Mouse (Mus musculus) left cerebral cortex, adult 11 months (tissue): ENCODE results near the gene Neurl1a.

Source experiments
- DNase-seq: peaks from one replicate; pipeline ENCODE4 v3.0.0; 2022; ENCODE audit warnings: low spot score

The Neurl1a gene

DNA sequence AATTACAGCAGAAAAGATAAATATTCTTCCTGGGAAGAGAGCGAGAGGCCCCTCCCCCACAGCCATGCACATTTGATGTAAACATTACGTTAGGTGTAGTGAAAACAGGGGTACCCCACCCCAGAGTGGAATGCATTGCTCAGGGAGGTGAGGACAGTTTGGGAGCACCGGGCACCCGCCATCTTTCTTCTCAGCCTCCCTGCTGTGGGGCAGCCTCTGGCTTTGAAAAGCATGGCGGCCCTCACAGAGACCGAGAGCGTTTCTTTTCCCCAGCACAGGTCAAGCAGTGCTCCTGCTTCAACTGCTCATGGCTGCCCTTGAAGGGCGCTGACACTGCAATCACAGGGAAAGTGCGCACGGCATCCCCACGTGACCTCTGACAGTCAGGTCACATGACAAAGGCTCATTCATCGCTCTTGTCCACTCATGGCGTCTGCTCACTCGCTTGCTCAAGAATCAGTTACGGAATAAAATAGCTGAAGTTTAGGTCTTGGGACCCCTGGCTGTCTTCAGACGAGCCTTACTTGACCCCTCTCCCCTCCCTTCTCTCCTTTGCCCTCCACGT lies 108.3 kb downstream of the Neurl1a start:
- DNase-seq, result no peak

DNA sequence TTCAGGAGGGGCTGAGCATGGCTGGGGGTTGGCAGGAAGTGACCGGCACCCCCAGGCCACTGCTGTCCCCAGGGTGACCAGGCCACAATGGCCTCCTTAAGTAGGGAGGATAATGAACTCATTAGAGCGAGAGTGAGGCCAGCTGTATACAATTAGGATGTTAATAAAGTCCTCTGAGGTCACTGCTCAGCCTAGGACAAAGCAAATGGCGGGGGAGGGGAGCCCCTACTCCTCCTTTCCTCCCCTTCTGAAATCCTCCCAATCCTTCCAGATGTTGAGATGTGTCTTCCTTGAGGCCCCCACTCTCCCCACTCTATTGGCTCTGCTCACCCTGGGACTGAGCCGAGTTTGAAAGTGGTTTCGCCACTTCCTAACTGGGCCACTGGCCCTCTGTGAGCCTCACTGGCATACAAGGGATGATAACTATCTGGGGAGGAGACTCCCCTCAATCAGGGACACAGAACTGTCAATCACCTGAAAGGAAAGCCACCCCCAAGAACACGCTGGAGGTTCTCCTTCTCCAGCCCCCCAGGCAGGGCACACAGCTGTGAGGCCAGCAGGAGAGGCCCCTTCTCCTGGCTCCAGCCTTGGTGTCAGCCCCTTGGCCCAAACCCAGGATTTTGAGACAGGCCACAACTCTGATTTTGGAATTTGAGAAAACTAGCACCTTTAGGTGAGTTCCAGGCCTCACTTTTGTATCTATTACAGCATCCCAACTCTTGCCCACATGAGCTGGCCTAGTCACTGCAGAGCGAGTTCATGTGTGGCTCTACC lies 112.9 kb downstream of the Neurl1a start:
- DNase-seq, result no peak

DNA sequence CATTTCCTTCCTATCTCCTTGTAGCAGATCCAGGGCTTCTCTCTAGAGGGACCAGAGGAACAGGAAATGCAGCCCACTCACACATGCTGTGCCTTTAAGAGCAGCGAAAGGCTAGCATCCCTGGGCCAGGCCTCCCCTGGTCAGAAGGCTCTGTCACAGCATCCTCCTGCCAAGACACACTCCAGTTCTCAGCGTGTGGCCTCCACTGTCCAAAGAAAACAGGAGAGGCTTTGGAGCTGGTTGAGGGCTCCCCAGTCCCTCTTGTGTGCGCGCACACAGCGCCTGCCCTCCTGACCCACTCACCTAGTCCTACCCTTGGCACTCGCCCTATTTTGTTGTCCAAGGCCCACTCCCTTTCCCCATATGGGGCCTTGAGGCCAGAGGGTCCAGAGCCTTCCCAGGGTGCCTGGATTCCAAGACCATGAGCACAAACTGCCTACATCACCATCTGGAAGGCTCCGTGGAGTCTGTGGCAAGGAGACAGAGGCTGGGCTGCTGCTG lies 113.9 kb downstream of the Neurl1a start:
- no peak for DNase-seq

DNA sequence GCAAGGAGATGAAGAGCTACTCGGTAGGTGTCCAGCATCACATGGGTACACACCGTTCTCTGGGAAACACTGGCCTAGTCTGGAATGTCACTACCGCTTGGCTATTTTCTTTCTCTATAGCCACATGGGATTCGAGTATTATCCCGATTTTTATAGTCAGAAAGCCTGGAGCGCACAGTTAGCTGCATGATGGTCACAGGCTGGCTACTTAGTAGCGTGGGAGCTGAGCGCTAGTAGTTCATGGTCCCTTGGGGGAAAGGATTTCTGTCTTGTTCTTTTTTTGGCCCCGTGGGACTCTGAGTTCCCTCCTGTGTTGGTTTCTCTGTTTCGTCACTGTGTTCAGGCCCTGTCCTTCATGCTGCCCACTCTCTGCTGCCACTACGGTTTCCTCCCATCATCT lies 119.5 kb downstream of the Neurl1a start:
- DNase-seq, result no peak

DNA sequence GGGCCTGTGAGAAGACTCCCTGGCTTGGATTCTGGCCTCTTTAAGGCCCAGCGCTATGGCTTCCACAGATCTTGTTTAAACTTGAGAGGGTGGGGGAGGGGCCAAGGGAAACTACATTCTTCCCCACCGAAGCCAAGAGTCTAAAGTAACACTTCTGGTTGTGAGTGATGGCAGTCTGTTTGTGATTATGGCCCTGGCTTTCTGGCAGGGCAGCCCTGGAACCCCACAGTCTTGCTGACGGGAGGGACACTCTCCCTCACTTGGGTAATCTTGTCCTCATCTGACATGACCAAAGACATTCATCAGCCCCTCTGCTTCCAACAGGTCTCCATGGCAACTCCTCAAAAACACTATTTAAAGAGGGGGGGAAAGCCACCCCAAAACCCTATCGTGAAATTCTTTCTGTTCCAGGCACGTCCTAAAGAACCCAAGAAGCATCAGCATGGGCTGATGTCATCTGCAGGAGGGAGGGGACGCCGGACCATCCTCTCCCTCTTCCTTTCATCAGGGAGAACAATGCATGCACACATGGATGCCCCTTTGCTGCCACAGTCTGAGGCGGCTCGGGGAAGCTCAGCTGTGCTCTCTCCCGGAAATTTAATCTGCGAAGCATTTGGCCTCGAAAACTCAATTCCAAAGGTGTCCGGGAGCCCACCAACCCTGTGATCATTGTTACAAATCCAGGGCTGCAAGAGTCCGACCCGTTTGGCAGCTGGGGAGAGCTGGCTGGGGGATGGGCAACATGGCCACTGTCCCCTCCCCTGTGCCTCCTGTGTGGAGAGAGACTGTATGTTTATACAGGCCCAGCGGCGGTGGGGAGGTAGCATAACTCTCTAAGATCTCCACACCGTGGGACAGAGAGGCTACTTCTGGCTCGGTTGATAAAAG lies 122.9 kb downstream of the Neurl1a start:
- no peak for DNase-seq

DNA sequence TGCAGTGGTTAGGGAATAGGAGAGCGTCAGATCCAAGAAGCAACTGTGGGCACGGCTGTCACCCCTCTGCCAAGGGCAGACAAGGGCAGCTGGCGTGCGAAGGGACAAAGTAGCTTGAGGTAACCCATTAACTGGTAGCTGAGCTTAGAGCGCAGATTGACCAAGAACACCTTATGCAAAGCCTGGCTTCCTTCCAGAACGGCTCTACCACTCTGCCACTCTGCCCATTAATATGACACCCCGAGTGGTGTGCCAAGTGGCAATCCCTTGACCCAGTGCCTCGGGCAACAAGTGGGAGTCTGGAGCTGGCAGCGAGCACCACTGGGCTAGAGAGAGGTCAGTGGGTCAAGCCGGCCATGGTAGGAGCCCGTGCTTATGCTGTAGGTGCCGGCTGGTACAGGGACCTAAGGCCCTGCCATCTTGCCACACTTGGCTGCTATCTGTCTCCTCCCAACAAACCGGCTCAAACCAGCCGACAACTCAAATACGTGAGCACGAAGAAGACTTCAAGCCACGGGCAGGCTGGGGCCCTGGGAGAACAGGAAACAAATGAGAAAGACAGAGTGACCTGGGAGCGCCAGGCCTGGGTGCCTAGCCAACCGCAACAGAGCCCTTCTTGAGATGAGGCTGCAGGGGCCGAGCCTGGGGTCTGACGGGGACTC lies 123.7 kb downstream of the Neurl1a start:
- no peak for DNase-seq

DNA sequence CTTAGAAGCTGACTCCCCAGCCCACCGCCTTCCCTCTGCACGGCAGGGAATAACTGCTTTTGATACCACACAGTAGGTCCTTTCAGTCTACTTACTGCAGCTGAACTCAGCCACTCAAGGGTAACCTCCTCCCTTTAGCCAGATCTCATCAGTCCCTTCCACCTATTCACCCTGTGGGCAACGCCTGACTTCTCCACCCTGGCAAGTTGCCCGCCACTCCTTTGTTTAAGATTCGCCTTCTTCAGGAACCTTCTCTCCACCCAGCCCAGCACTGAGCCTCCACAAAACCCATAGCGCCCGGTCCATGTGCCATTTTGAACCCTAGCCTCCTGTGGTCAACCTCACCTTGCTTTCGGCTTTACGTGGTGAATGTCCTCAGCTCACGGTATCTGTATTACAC lies 124.5 kb downstream of the Neurl1a start:
- no peak for DNase-seq

DNA sequence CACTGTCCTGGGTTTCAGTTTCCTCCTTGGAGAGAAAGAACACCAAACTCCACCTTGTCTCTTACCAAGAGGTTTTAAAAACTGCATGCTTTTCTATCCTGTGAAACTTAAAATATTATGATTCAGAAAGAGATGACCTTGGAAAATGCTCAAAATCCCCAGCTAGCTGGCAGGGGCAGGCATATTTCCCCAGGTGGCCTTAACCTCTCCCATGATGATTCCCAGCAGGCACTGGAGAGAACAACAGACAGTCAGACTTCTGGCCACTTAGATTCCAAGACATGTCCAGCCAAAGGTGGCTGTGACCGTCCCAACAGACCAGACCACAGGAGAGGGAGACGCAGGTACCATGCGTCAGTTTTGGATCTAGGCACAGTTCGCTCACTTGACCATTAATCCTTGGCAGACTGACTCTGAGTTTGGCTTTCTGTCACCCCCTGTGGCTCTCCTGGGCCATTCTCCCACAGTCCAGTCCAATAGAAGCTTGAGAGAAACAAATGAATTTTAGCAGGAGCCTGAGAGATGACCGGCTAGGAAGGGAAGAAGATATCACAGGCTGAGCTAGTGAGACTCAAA lies 125.6 kb downstream of the Neurl1a start:
- DNase-seq, result no peak

DNA sequence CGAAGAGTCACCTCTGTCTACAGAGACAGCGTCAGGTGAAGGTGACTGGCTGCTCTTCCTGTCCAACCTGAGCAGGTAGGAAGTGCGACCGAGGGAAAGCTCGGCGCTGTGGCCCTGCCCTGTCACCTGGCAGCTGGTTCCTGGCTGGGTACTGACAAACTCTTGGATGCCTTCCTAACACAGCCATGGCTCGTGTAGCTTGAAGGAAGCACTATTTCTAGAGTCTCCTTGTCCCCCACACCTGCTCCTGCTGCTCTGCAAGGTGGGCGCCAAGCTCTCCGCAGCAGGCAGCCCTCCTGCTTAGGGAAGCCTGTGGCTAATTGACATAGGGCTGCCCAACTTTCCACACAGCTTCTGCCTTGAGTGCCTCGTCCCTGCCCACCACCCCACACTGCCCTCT lies 126.8 kb downstream of the Neurl1a start:
- no peak for DNase-seq

DNA sequence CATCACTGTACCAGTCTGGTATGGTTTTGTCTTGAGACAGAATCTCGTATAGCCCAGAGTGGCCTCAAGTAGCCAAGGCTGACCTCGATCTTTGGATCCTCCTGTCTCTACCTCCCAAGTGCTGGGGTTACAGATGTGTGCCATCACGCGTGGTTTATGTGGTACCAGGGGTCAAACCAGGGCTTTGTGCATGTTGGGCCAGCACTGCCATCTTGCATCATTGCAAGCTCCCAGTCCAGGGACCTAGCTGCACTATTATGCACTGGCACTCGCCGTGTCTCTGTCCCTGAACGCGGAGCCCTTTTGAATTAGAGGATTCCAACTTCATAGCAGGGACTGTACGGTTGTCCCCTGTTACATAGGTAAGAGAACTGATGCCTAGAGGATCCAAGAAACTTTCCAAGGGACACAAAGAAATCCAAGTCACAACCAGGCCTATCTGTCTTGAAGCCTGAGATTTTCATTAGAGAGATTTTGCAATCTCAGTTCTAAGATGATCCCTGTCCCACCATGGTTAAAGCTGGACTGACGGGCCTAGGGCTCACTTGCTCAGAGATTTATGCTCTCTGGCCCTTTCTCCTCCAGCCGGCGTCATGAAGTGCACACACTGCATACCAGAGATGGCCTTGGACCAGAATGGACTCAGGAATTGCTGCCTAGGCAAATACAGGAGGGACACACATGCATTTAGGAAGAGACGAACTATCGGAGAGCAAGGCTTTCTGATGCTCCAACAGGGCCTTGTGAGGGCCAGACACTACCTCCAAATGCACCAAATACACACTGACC lies 127.7 kb downstream of the Neurl1a start:
- DNase-seq, result no peak

DNA sequence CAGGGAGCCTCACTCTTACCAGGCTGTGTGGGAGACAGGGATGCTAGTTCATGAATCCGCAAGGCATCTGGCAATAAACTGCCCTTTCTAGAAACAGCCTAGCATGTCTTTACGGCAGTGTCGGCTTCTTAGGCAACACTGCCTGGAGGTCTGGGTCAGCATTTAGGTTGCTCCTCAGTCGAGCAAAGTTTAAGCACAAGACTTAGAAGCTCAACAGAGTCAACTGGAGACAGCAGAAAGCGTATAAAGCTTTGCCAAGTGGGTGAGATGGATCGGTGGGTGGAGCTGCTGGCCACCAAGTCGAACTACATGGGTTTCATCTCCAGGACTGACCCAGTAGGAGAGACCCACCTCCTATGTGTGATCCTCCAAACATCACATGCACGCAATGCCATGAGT lies 128.3 kb downstream of the Neurl1a start:
- DNase-seq, result no peak
